Mouse (Mus musculus) small intestine, adult 2 months (tissue): Measurements from ENCODE around the gene Snrpa.

Source experiments
- CTCF ChIP-seq: fragments of 200-500 bp; IDR thresholded peaks from 2 replicates; pipeline ENCODE4 v1.5.1; 2012; ENCODE audit warnings: low read depth, mild to moderate bottlenecking, control low read depth, inconsistent platforms, low read length, moderate library complexity, mixed read lengths; ENCODE audit not compliant: insufficient replicate concordance, insufficient read length; ENCODE audit errors: extremely low read depth
- POLR2A ChIP-seq: fragments of 200-500 bp; IDR thresholded peaks from 2 replicates; pipeline ENCODE4 v1.6.1; 2012; ENCODE audit warnings: low read depth, mild to moderate bottlenecking, control low read depth, inconsistent platforms, low read length, moderate library complexity

DNA sequence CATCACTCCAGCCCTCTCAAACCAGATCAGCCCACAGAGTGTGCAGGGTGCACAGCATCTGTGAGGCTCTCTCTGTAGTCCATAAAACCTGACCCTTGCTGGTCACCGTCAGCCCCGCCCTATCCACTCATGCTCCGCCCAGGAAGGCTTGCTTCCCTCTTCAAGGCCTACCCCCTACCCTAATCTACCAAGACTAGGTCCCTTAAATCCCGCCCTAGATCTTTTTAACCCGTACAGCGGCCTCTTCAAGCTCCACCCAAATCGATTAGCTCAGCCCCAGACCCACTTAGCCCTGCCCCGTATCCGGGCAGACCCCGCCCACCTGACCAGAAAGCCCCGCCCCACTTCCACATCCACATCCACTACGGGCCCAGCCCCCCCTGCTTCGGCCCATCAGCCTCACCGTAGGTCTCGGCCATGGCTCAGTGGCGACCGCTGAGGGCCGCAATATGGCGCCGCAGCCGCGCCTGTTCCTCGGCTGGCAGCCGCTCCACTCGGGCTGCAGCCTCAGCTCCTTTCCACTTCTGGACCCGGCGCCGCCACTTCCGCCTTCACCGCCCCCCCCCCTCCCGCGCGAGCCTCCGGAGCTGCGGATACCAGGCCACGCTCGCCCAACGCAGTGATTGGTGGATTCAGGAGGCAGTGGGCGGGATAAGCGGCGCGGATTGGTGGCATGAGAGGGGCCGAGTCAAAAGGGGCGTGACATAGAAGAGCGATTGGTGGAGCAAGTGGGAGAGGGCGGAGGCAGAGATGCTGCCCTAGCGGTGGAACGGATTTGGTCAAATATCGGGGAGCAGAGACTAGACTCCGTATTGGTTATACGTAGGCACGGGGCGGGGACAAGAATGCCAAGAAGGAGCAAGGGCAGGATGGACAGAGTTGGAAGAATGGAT, 17.5 kb downstream of the Snrpa start, which contains the start of gene Rab4b:
- no peak; the same call in 1 of the 2 replicates for TF ChIP-seq POLR2A
- peak; percentile 55; the same call in 1 of the 2 replicates for TF ChIP-seq CTCF
